Mouse (Mus musculus): ENCODE measurements around the gene Wdfy3. TPM values are rescaled to one million over a fixed set of nuclear protein-coding genes. Genes with fewer than 3 reads are reported as not detected.
"Not testable (repeated sequence)": the region's sequence is repeated elsewhere in the genome, so short reads cannot be mapped to it uniquely, and the experiment has no call there.

The Wdfy3 gene
- polyA plus RNA-seq, 1 experiment from 2014 or later, result 4.4 TPM

- TF ChIP-seq CTCF (IDR thresholded peaks at IDR 0.05; ENCODE audit: low read depth), result no peak
- TF ChIP-seq EP300 (IDR thresholded peaks at IDR 0.05; ENCODE audit: low read depth), result no peak
- WGBS (ENCODE audit: insufficient replicate concordance), result 85% methylated on average over 10 of the region's 10 CpGs
- ATAC-seq, result no peak
- Histone ChIP-seq H3K4me3 (ENCODE audit: low read depth, low read length) (no peak overlapping the region), H3K9me3 (ENCODE audit: low read length) (no peaks in the 10 kb centered on the region), H3K27me3 (ENCODE audit: insufficient read depth, low read length) (no peaks in the 10 kb centered on the region), H3K4me1 (ENCODE audit: insufficient read depth) (no peaks in the 10 kb centered on the region), H3K4me2 (ENCODE audit: low read depth, low read length) (no peak overlapping the region), H3K9ac (replicated peaks) (no peak overlapping the region), H3K27ac (ENCODE audit: low read depth) (no peak overlapping the region), H3K36me3 (replicated peaks; ENCODE audit: insufficient read depth, low read length) (no peaks in the 10 kb centered on the region)
- no peak for DNase-seq
Observed at GRCm38 (mm10) chr5:101988476-101988875, 81.2 kb downstream of the Wdfy3 start.

GRCm38 (mm10) chr5:101986694-101987093 lies 83.0 kb downstream of the Wdfy3 start:
- Histone ChIP-seq H3K9me3 (ENCODE audit: low read length) (no peaks in the 10 kb centered on the region), H3K27ac (ENCODE audit: low read depth) (no peak overlapping the region), H3K4me2 (ENCODE audit: low read depth, low read length) (no peak overlapping the region), H3K4me1 (ENCODE audit: insufficient read depth) (no peaks in the 10 kb centered on the region), H3K27me3 (ENCODE audit: insufficient read depth, low read length) (no peaks in the 10 kb centered on the region), H3K36me3 (replicated peaks; ENCODE audit: insufficient read depth, low read length) (no peaks in the 10 kb centered on the region), H3K4me3 (ENCODE audit: low read depth, low read length) (no peak overlapping the region), H3K9ac (replicated peaks) (no peak overlapping the region)
- WGBS (ENCODE audit: insufficient replicate concordance), result 71% methylated on average over 3 of the region's 3 CpGs
- DNase-seq (no peak), ATAC-seq (no peak)
- TF ChIP-seq CTCF (IDR thresholded peaks at IDR 0.05; ENCODE audit: low read depth) (no peak), EP300 (IDR thresholded peaks at IDR 0.05; ENCODE audit: low read depth) (no peak)

- peak overlapping the region; percentile 70 for H3K27ac ChIP-seq (ENCODE audit: low read depth)
- ATAC-seq, result no peak
- WGBS (ENCODE audit: insufficient replicate concordance), result 88% methylated on average over 5 of the region's 5 CpGs
Observed at GRCm38 (mm10) chr5:101982239-101982638, 87.5 kb downstream of the Wdfy3 start.

DNA sequence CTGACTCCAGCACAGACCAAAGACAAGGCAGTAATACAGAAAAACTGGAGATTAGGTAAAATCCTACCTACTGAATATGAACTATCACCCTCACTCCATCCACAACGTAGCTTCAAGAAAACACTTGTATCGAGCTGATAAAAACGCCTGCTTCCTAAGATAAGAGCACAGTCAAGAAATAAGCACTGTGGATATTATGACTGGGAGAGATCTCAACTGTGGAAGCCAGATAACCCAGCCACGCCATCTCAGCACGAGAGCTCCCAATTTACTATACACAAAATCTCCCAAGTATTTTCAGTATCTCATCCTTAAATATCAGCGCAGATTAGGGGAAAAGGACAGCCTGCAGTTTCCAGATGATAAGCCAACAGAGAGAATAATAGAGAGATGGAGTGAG lies 90.1 kb downstream of the Wdfy3 start:
- H3K27me3 ChIP-seq (ENCODE audit: insufficient read depth, low read length), result no peaks in the 10 kb centered on the region
- 49% methylated on average over 6 of the region's 6 CpGs for WGBS (ENCODE audit: insufficient replicate concordance)
- H3K4me2 ChIP-seq (ENCODE audit: low read depth, low read length), result peak overlapping the region; percentile 41
- H3K27ac ChIP-seq (ENCODE audit: low read depth), result no peak overlapping the region
- no peaks in the 10 kb centered on the region for H3K9me3 ChIP-seq (ENCODE audit: low read length)
- peaks cover 6% of the 10 kb centered on the region; the same call in 1 of the 2 replicates for H3K4me1 ChIP-seq (ENCODE audit: insufficient read depth)
- TF ChIP-seq EP300 (IDR thresholded peaks at IDR 0.05; ENCODE audit: low read depth) (peak; percentile 95), CTCF (IDR thresholded peaks at IDR 0.05; ENCODE audit: low read depth) (no peak)
- DNase-seq (no peak), ATAC-seq (peak; percentile 92)
- 0 out of 2 replicates have a peak, but pooled peaks cover 5% of the 10 kb centered on the region for H3K36me3 ChIP-seq (replicated peaks; ENCODE audit: insufficient read depth, low read length)
- no peak overlapping the region for H3K4me3 ChIP-seq (ENCODE audit: low read depth, low read length)
- no peak overlapping the region for H3K9ac ChIP-seq (replicated peaks)

More at GRCm38 (mm10) chr5:101982239-101982638, 87.5 kb downstream of the Wdfy3 start:
- Histone ChIP-seq H3K4me2 (ENCODE audit: low read depth, low read length) (no peak overlapping the region), H3K4me3 (ENCODE audit: low read depth, low read length) (no peak overlapping the region), H3K9ac (replicated peaks) (no peak overlapping the region), H3K36me3 (replicated peaks; ENCODE audit: insufficient read depth, low read length) (0 out of 2 replicates have a peak, but pooled peaks cover 5% of the 10 kb centered on the region), H3K4me1 (ENCODE audit: insufficient read depth) (peaks cover 6% of the 10 kb centered on the region; the same call in 1 of the 2 replicates), H3K27me3 (ENCODE audit: insufficient read depth, low read length) (no peaks in the 10 kb centered on the region), H3K9me3 (ENCODE audit: low read length) (no peaks in the 10 kb centered on the region)
- no peak for TF ChIP-seq EP300 (IDR thresholded peaks at IDR 0.05; ENCODE audit: low read depth)
- no peak for TF ChIP-seq CTCF (IDR thresholded peaks at IDR 0.05; ENCODE audit: low read depth)
- no peak for DNase-seq

- not testable (repeated sequence) for H3K9me3 ChIP-seq (ENCODE audit: low read length); H3K4me1 ChIP-seq (ENCODE audit: insufficient read depth); H3K4me3 ChIP-seq (ENCODE audit: low read depth, low read length); H3K27ac ChIP-seq (ENCODE audit: low read depth); H3K36me3 ChIP-seq (replicated peaks; ENCODE audit: insufficient read depth, low read length); H3K4me2 ChIP-seq (ENCODE audit: low read depth, low read length); H3K27me3 ChIP-seq (ENCODE audit: insufficient read depth, low read length); ATAC-seq; H3K9ac ChIP-seq (replicated peaks)
- peak; percentile 47 for TF ChIP-seq CTCF (IDR thresholded peaks at IDR 0.05; ENCODE audit: low read depth)
- WGBS (ENCODE audit: insufficient replicate concordance), result 59% methylated on average over 4 of the region's 4 CpGs
- peak; percentile 28 for DNase-seq
Observed at GRCm38 (mm10) chr5:101972594-101972993, 97.1 kb downstream of the Wdfy3 start.

GRCm38 (mm10) chr5:101968153-101968851 lies 101.4 kb downstream of the Wdfy3 start:
- Histone ChIP-seq H3K27ac (ENCODE audit: low read depth) (peak overlapping the region; percentile 78), H3K4me2 (ENCODE audit: low read depth, low read length) (peak overlapping the region; percentile 53), H3K9ac (replicated peaks) (peak overlapping the region; percentile 50), H3K27me3 (ENCODE audit: insufficient read depth, low read length) (no peaks in the 10 kb centered on the region), H3K4me1 (ENCODE audit: insufficient read depth) (peaks cover 12% of the 10 kb centered on the region), H3K4me3 (ENCODE audit: low read depth, low read length) (peak overlapping the region; percentile 27), H3K36me3 (replicated peaks; ENCODE audit: insufficient read depth, low read length) (no peaks in the 10 kb centered on the region), H3K9me3 (ENCODE audit: low read length) (no peaks in the 10 kb centered on the region)
- ATAC-seq, result peak; percentile 90
- WGBS (ENCODE audit: insufficient replicate concordance), result 19% methylated on average over 12 of the region's 12 CpGs
- DNase-seq, result peak; percentile 36
- TF ChIP-seq EP300 (IDR thresholded peaks at IDR 0.05; ENCODE audit: low read depth) (peak; percentile 42; the same call in 1 of the 2 replicates), CTCF (IDR thresholded peaks at IDR 0.05; ENCODE audit: low read depth) (no peak)
